ENCODE assay signal across 14 mouse cellular contexts in the genomic region with DNA sequence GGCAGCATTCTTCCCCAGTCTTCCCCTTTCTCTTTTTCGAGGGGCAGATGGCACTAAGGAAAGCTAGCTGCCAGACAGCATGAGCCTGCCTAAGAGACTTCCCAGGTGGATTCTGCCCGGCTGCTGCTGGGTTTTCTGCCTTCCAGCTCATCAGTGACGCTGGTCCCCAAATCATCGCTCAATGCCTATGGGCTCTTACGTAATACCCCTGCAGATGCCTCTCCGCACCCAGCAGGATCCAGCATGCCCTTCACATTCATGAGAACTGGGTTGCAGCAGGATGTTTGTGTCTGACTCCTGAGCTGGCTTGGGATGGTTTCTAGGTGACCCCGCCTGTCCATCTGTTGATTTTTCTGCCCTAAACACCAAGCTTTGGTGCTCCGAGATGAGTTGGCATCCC.
A peak's percentile ranks its signal among the peaks of the same experiment; 100 is the strongest.
DNase-seq lines count a peak whose midpoint lies in the region; ATAC-seq and TF ChIP-seq lines count a peak whose summit lies in the region.
"Had no signal": no experiment of that assay in that cellular context is flagged by ENCODE, and none has a peak within 500 bp of the region (broad histone marks: within the 10 kb centered on the region; RNA-seq: fewer than 3 reads in every experiment).

No protein-coding gene starts in this region.

- no peak for TF ChIP-seq POLR2A in brain, embryonic 14.5 days (IDR thresholded peaks at IDR 0.05; ENCODE audit: borderline replicate concordance, extremely low read depth, insufficient read depth, insufficient read length, poor library complexity, severe bottlenecking)
- no peak for TF ChIP-seq POLR2A in cortical plate, adult 2 months (IDR thresholded peaks at IDR 0.05; ENCODE audit: extremely low read depth, insufficient read depth, low read length)

- H3K9me3 ChIP-seq in kidney, embryonic 15.5 days (replicated peaks) = no peaks in the 10 kb centered on the region
- H3K9me3 ChIP-seq: limb, embryonic 13.5 days; midbrain, embryonic 12.5 days had no signal

- WGBS in kidney, embryonic 15.5 days = 88% methylated on average over 8 of the region's 8 CpGs

- peak; percentile 44 to 62 for DNase-seq in layer of hippocampus, adult 18-20 months (ENCODE audit: low spot score in 2 of 2)
- no peak for DNase-seq in layer of hippocampus, postnatal 14 days (ENCODE audit: low spot score in 2 of 2)
- peak; percentile 64 for DNase-seq in brain, embryonic 14.5 days (ENCODE audit: low read depth)
- DNase-seq in cerebellum, adult 11-12 months = peak; percentile 84
- DNase-seq in heart, adult 8-10 months (ENCODE audit: low spot score) = no peak
- DNase-seq: gastrocnemius, adult 2 months; kidney, adult 18-20 months; kidney, postnatal 36 days; thymus, adult 2 months had no signal

- H3K4me2 ChIP-seq in kidney, embryonic 15.5 days = no peak overlapping the region
- H3K4me2 ChIP-seq: heart, embryonic 12.5 days; limb, embryonic 13.5 days; midbrain, embryonic 12.5 days had no signal

- TF ChIP-seq CTCF in brain, embryonic 14.5 days (IDR thresholded peaks at IDR 0.05; ENCODE audit: borderline replicate concordance, extremely low read depth, insufficient read depth, insufficient read length) = no peak
- no peak for TF ChIP-seq CTCF in cortical plate, adult 2 months (IDR thresholded peaks at IDR 0.05; ENCODE audit: extremely low read depth, insufficient read depth, low read length)

- peaks cover 20% of the 10 kb centered on the region for H3K36me3 ChIP-seq in kidney, embryonic 15.5 days
- H3K36me3 ChIP-seq: heart, embryonic 12.5 days; limb, embryonic 13.5 days; midbrain, embryonic 12.5 days had no signal

- ATAC-seq in kidney, embryonic 15.5 days (replicated peaks; ENCODE audit: low FRiP score) = no peak

- H3K27me3 ChIP-seq in kidney, embryonic 15.5 days = no peaks in the 10 kb centered on the region
- H3K27me3 ChIP-seq: heart, embryonic 12.5 days; limb, embryonic 13.5 days; midbrain, embryonic 12.5 days had no signal

- H3K4me1 ChIP-seq in cortical plate, adult 2 months (ENCODE audit: control insufficient read depth, insufficient read depth, low read length) = peaks cover 16% of the 10 kb centered on the region
- H3K4me1 ChIP-seq in kidney, embryonic 15.5 days = no peaks in the 10 kb centered on the region
- H3K4me1 ChIP-seq: limb, embryonic 13.5 days had no signal

- no peak overlapping the region for H3K4me3 ChIP-seq in cortical plate, adult 2 months (ENCODE audit: insufficient read depth, low read length)
- no peak overlapping the region for H3K4me3 ChIP-seq in kidney, embryonic 15.5 days (replicated peaks)
- H3K4me3 ChIP-seq: gastrocnemius, adult 2 months; heart, embryonic 12.5 days; limb, embryonic 13.5 days; midbrain, embryonic 12.5 days had no signal

- no peak overlapping the region for H3K9ac ChIP-seq in kidney, embryonic 15.5 days
- H3K9ac ChIP-seq: heart, embryonic 12.5 days; limb, embryonic 13.5 days; midbrain, embryonic 12.5 days had no signal

- peak overlapping the region; percentile 55 for H3K27ac ChIP-seq in cortical plate, adult 2 months (ENCODE audit: insufficient read depth, low read length)
- H3K27ac ChIP-seq in kidney, embryonic 15.5 days = no peak overlapping the region
- H3K27ac ChIP-seq: gastrocnemius, adult 2 months; limb, embryonic 13.5 days; midbrain, embryonic 12.5 days had no signal

Comparison
In these comparisons a context has a peak if more than half of its experiments do, and no peak if none do; other contexts are left out.
1. DNase-seq: peak in layer of hippocampus, adult 18-20 months (2 of 2), brain, embryonic 14.5 days (single experiment) and cerebellum, adult 11-12 months (single experiment); none in layer of hippocampus, postnatal 14 days (0 of 2) and heart, adult 8-10 months (single experiment).